8 mouse cellular contexts compared by ENCODE assay signal in the genomic region with DNA sequence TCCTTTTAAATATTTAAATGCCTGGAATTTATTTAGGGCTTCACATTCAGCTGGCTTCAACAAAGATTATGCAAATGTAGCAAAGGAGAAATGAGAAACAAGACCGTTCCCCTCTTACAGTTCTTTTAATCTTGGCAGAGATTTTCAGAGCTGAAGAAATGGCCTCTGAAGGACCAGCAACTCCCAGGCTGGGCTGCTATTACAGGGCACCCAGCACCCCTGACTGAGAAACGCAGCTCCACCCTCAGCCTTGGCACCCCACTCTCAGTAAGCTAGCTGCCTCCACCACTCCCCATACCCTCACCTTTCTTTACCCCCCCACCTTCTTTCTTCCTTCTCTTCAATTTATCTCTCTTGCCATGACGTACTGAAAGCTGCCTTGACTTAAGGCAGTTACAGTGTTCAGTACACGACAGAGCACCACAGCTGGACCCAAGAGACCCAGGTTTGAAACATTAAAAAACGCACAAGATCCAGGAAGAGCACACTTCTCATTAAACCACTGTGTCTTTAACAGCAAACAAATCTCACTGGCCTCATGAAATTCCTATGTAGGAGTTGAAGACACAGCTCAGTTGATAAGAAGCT. TPM values are rescaled to one million over a fixed set of nuclear protein-coding genes. Genes with fewer than 3 reads are reported as not detected.
DNase-seq lines count a peak whose midpoint lies in the region; ATAC-seq and TF ChIP-seq lines count a peak whose summit lies in the region.

No protein-coding gene starts in this region.

- no peak overlapping the region for H3K9ac ChIP-seq in liver, embryonic 12.5 days
- no peak overlapping the region for H3K9ac ChIP-seq in liver, embryonic 11.5 days (ENCODE audit: low read depth, low read length)
- peak overlapping the region; percentile 51; the same call in 1 of the 2 replicates for H3K9ac ChIP-seq in forebrain, embryonic 14.5 days (ENCODE audit: low read length)
- H3K9ac ChIP-seq in intestine, embryonic 16.5 days (ENCODE audit: low read depth, low read length), result no peak overlapping the region; the same call in 1 of the 2 replicates

- H3K4me1 ChIP-seq in liver, embryonic 12.5 days, result peaks cover 29% of the 10 kb centered on the region
- H3K4me1 ChIP-seq in liver, embryonic 11.5 days (replicated peaks; ENCODE audit: control insufficient read depth, insufficient read depth, low read length), result peaks cover 24% of the 10 kb centered on the region; the same call in 1 of the 2 replicates
- peaks cover 60% of the 10 kb centered on the region for H3K4me1 ChIP-seq in forebrain, embryonic 14.5 days (ENCODE audit: control insufficient read depth, insufficient read depth, low read length)
- peaks cover 67% of the 10 kb centered on the region for H3K4me1 ChIP-seq in intestine, embryonic 16.5 days (ENCODE audit: control insufficient read depth, insufficient read depth, low read length)
- peaks cover 39% of the 10 kb centered on the region for H3K4me1 ChIP-seq in cerebellum, adult 2 months (ENCODE audit: control insufficient read depth, insufficient read depth, low read length)

- no peaks in the 10 kb centered on the region for H3K9me3 ChIP-seq in liver, embryonic 12.5 days (replicated peaks)
- no peaks in the 10 kb centered on the region for H3K9me3 ChIP-seq in liver, embryonic 11.5 days (ENCODE audit: control insufficient read depth, low read length)
- H3K9me3 ChIP-seq in forebrain, embryonic 14.5 days (replicated peaks; ENCODE audit: control insufficient read depth, low read length), result no peaks in the 10 kb centered on the region
- no peaks in the 10 kb centered on the region for H3K9me3 ChIP-seq in intestine, embryonic 16.5 days (ENCODE audit: control insufficient read depth, low read length)

- no peaks in the 10 kb centered on the region for H3K36me3 ChIP-seq in liver, embryonic 12.5 days
- H3K36me3 ChIP-seq in liver, embryonic 11.5 days (ENCODE audit: control insufficient read depth, insufficient read depth, low read length), result no peaks in the 10 kb centered on the region
- no peaks in the 10 kb centered on the region for H3K36me3 ChIP-seq in forebrain, embryonic 14.5 days (ENCODE audit: control insufficient read depth, insufficient read depth, low read length)
- no peaks in the 10 kb centered on the region for H3K36me3 ChIP-seq in intestine, embryonic 16.5 days (ENCODE audit: control insufficient read depth, insufficient read depth, low read length)

- WGBS in liver, embryonic 12.5 days (ENCODE audit: insufficient replicate concordance), result 59% methylated on average over 5 of the region's 5 CpGs
- 68% methylated on average over 5 of the region's 5 CpGs for WGBS in liver, embryonic 11.5 days
- 15% methylated on average over 5 of the region's 5 CpGs for WGBS in forebrain, embryonic 14.5 days
- 44% methylated on average over 5 of the region's 5 CpGs for WGBS in intestine, embryonic 16.5 days
- WGBS in cerebellum, adult 2 months, result 77% methylated on average over 5 of the region's 5 CpGs

- no peak for TF ChIP-seq CTCF in cerebellum, adult 2 months (IDR thresholded peaks at IDR 0.05; ENCODE audit: borderline replicate concordance, insufficient read depth, low read depth, low read length)

- no peak overlapping the region for H3K27ac ChIP-seq in liver, embryonic 12.5 days
- no peak overlapping the region for H3K27ac ChIP-seq in liver, embryonic 11.5 days (ENCODE audit: low read depth, low read length)
- peak overlapping the region; percentile 97 for H3K27ac ChIP-seq in forebrain, embryonic 14.5 days (ENCODE audit: low read depth, low read length)
- H3K27ac ChIP-seq in intestine, embryonic 16.5 days (ENCODE audit: low read length), result peak overlapping the region; percentile 52
- H3K27ac ChIP-seq in cerebellum, adult 2 months (ENCODE audit: insufficient read depth, low read length), result no peak overlapping the region

- peaks cover 35% of the 10 kb centered on the region; the same call in 1 of the 2 replicates for H3K27me3 ChIP-seq in liver, embryonic 12.5 days (replicated peaks)
- H3K27me3 ChIP-seq in liver, embryonic 11.5 days (replicated peaks; ENCODE audit: control insufficient read depth, insufficient read depth, low read length), result no peaks in the 10 kb centered on the region
- no peaks in the 10 kb centered on the region for H3K27me3 ChIP-seq in forebrain, embryonic 14.5 days (replicated peaks; ENCODE audit: control insufficient read depth, insufficient read depth, low read length)
- no peaks in the 10 kb centered on the region for H3K27me3 ChIP-seq in intestine, embryonic 16.5 days (replicated peaks; ENCODE audit: control insufficient read depth, insufficient read depth, low read length)
- no peaks in the 10 kb centered on the region for H3K27me3 ChIP-seq in cerebellum, adult 2 months (ENCODE audit: control insufficient read depth, insufficient read depth, low read length)

- DNase-seq in liver, embryonic 11.5 days (ENCODE audit: low spot score), result no peak
- DNase-seq in forebrain, embryonic 14.5 days (ENCODE audit: low spot score), result no peak
- no peak for DNase-seq in T-cell, adult 2 months (ENCODE audit: low spot score)
- DNase-seq in layer of hippocampus, postnatal 10 days (ENCODE audit: low spot score in 2 of 2), result no peak
- no peak for DNase-seq in cerebellum, adult 2 months

- no peak for TF ChIP-seq POLR2A in cerebellum, adult 2 months (IDR thresholded peaks at IDR 0.05; ENCODE audit: borderline replicate concordance, insufficient read depth, low read length)

- no peak overlapping the region for H3K4me3 ChIP-seq in liver, embryonic 12.5 days
- no peak overlapping the region for H3K4me3 ChIP-seq in liver, embryonic 11.5 days (ENCODE audit: low read depth, low read length)
- H3K4me3 ChIP-seq in forebrain, embryonic 14.5 days (ENCODE audit: low read depth, low read length), result no peak overlapping the region
- no peak overlapping the region for H3K4me3 ChIP-seq in intestine, embryonic 16.5 days (ENCODE audit: low read length)
- H3K4me3 ChIP-seq in cerebellum, adult 2 months (replicated peaks; ENCODE audit: insufficient read depth, low read depth, low read length), result no peak overlapping the region

- no peak for ATAC-seq in liver, embryonic 12.5 days
- no peak for ATAC-seq in liver, embryonic 11.5 days (replicated peaks; ENCODE audit: low FRiP score)
- peak; percentile 69 for ATAC-seq in forebrain, embryonic 14.5 days
- ATAC-seq in intestine, embryonic 16.5 days, result no peak
- ATAC-seq in neutrophil, adult 5-6 weeks (ENCODE audit: extremely low read depth, insufficient number of reproducible peaks, low FRiP score, poor library complexity, severe bottlenecking), result peak; percentile 9; the same call in 1 of the 2 replicates

- 0 out of 2 replicates have a peak overlapping the region, but pooled peaks have one; percentile 28 for H3K4me2 ChIP-seq in liver, embryonic 12.5 days
- H3K4me2 ChIP-seq in liver, embryonic 11.5 days, result no peak overlapping the region
- peak overlapping the region; percentile 46 for H3K4me2 ChIP-seq in forebrain, embryonic 14.5 days (ENCODE audit: low read length)
- peak overlapping the region; percentile 47 for H3K4me2 ChIP-seq in intestine, embryonic 16.5 days (ENCODE audit: low read depth, low read length)

RNA-seq across cellular contexts. Expression of a gene that starts 10.4 kb away (rescaled TPM):
- 1.9 and 2.3 TPM in 2 replicates for polyA plus RNA-seq in liver, embryonic 12.5 days (2016; fragmentation: Nextera tagmentation; extraction: Ambion mirVana)
- polyA plus RNA-seq in liver, embryonic 11.5 days (2014; fragmentation: Nextera tagmentation; extraction: Ambion mirVana), result 4.7 and 4.8 TPM in 2 replicates
- 15.5 and 19.9 TPM in 2 replicates for polyA plus RNA-seq in forebrain, embryonic 14.5 days (2014; fragmentation: Nextera tagmentation; extraction: Ambion mirVana)
- 4.9 and 6.8 TPM in 2 replicates for polyA plus RNA-seq in intestine, embryonic 16.5 days (2015; fragmentation: Nextera tagmentation; extraction: Ambion mirVana)
- total RNA-seq in neutrophil, adult 5-6 weeks (2017), result 36.1 and 39.0 TPM in 2 replicates
- total RNA-seq in layer of hippocampus, postnatal 10 days (2021), result 10 to 100 TPM; 29.9 to 31.2 TPM
- 33.3 and 35.6 TPM in 2 replicates for polyA plus RNA-seq in cerebellum, adult 2 months (2012; rRNA removed)

Comparison
In these comparisons a context has a peak if more than half of its experiments do, and no peak if none do; other contexts are left out.
1. ATAC-seq: peak in forebrain, embryonic 14.5 days (single experiment) and neutrophil, adult 5-6 weeks (single experiment); none in liver, embryonic 12.5 days (single experiment), liver, embryonic 11.5 days (single experiment) and intestine, embryonic 16.5 days (single experiment).
2. H3K27ac ChIP-seq: peak in forebrain, embryonic 14.5 days (single experiment) and intestine, embryonic 16.5 days (single experiment); none in liver, embryonic 12.5 days (single experiment), liver, embryonic 11.5 days (single experiment) and cerebellum, adult 2 months (single experiment).